Mouse (Mus musculus): ENCODE data around the gene Camta1.

- no peak for TF ChIP-seq CTCF (IDR thresholded peaks at IDR 0.05; ENCODE audit: low read depth)
- TF ChIP-seq EP300 (IDR thresholded peaks at IDR 0.05; ENCODE audit: low read depth) = no peak
These were observed 910.7 kb downstream of the Camta1 start for GRCm38 (mm10) chr4:150950972-150951371.
